Mouse (Mus musculus): ENCODE data around the gene Rmnd1. TPM values are rescaled to one million over a fixed set of nuclear protein-coding genes. Genes with fewer than 3 reads are reported as not detected.

The Rmnd1 gene
- total and polyA plus RNA-seq, 3 experiments: 51.1 to 67.4 (median 62.0) TPM

DNA sequence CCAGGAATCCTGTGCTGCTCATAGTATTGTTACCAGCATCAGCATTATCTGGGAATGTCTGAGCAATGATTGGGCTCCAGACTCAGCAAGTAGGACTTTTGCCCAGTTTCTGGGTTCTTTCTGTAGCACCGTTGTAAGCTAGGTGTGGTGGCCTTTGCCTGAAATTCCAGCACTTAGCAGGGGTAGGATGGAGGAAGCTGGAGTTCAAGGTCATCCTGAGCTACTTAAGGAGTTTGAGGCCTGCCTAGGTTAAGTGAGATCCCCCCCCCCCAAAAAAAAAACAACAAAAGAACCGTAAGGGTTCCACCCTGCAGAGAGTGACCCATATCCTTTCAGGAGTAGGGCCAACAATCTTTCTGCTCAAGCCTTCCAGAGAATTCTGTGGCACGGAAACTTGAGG, 67.6 kb downstream of the Rmnd1 start:
- H3K27me3 ChIP-seq (ENCODE audit: control insufficient read depth, insufficient read depth, low read length): no peaks in the 10 kb centered on the region
- 43% methylated on average over 3 of the region's 3 CpGs for WGBS
- H3K9ac ChIP-seq (ENCODE audit: low read depth, low read length): no peak overlapping the region
- H3K79me2 ChIP-seq (replicated peaks; ENCODE audit: control insufficient read depth, insufficient read depth, low read length): no peaks in the 10 kb centered on the region
- no peaks in the 10 kb centered on the region for H3K4me1 ChIP-seq (ENCODE audit: control insufficient read depth, insufficient read depth, low read length)
- no peaks in the 10 kb centered on the region for H3K36me3 ChIP-seq (ENCODE audit: control insufficient read depth, insufficient read depth, low read length)
- TF ChIP-seq CTCF (IDR thresholded peaks at IDR 0.05): no peak
- TF ChIP-seq EP300 (IDR thresholded peaks at IDR 0.05; ENCODE audit: insufficient read depth, low read depth, low read length): no peak
- TF ChIP-seq POLR2A (IDR thresholded peaks at IDR 0.05; ENCODE audit: insufficient read depth, low read depth, low read length): no peak
- no peak overlapping the region for H3K4me3 ChIP-seq
- DNase-seq: no peak
- no peak overlapping the region for H3K27ac ChIP-seq
- intact Hi-C loops (cut with DNase I): no loop called here

DNA sequence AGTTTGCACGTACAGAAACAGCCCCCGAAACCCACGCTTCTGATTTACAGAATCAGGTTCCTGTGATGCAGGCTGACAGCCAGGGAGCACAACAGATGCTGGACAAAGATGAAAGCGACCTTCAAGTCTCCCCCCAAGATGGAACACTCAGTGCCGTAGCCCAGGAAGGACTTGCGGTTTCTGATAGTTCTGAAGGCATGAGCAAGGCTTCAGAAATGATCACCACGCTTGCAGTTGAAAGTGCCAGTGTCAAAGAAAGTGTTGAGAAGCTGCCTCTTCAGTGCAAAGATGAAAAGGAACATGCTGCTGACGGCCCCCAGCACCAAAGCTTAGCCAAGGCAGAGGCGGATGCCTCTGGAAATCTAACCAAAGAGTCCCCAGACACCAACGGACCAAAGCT, 74.8 kb downstream of the Rmnd1 start:
- no peak for TF ChIP-seq CTCF (IDR thresholded peaks at IDR 0.05)
- no peak for TF ChIP-seq EP300 (IDR thresholded peaks at IDR 0.05; ENCODE audit: insufficient read depth, low read depth, low read length)
- TF ChIP-seq POLR2A (IDR thresholded peaks at IDR 0.05; ENCODE audit: insufficient read depth, low read depth, low read length): no peak
- Histone ChIP-seq H3K36me3 (ENCODE audit: control insufficient read depth, insufficient read depth, low read length) (no peaks in the 10 kb centered on the region), H3K4me3 (no peak overlapping the region), H3K27me3 (ENCODE audit: control insufficient read depth, insufficient read depth, low read length) (no peaks in the 10 kb centered on the region), H3K79me2 (replicated peaks; ENCODE audit: control insufficient read depth, insufficient read depth, low read length) (no peaks in the 10 kb centered on the region), H3K9ac (ENCODE audit: low read depth, low read length) (no peak overlapping the region), H3K27ac (no peak overlapping the region), H3K4me1 (ENCODE audit: control insufficient read depth, insufficient read depth, low read length) (no peaks in the 10 kb centered on the region)
- DNase-seq: no peak
- intact Hi-C loops (cut with DNase I): no loop called here
- WGBS: 79% methylated on average over 10 of the region's 10 CpGs

DNA sequence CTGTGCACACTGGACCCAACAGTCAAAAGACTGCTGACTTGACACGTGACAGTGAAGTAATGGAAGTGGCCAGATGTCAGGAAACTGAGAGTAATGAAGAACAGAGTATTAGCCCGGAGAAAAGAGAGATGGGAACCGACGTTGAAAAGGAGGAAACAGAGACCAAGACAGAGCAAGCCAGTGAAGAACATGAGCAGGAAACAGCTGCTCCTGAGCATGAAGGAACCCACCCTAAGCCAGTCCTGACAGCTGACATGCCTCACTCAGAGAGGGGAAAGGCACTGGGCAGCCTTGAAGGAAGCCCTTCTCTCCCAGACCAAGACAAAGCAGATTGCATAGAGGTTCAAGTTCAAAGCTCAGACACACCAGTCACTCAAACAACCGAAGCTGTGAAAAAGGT, 75.5 kb downstream of the Rmnd1 start:
- H3K79me2 ChIP-seq (replicated peaks; ENCODE audit: control insufficient read depth, insufficient read depth, low read length): no peaks in the 10 kb centered on the region
- no peaks in the 10 kb centered on the region for H3K27me3 ChIP-seq (ENCODE audit: control insufficient read depth, insufficient read depth, low read length)
- H3K4me3 ChIP-seq: no peak overlapping the region
- no peak overlapping the region for H3K9ac ChIP-seq (ENCODE audit: low read depth, low read length)
- intact Hi-C loops (cut with DNase I): no loop called here
- H3K4me1 ChIP-seq (ENCODE audit: control insufficient read depth, insufficient read depth, low read length): no peaks in the 10 kb centered on the region
- 27% methylated on average over 5 of the region's 5 CpGs for WGBS
- no peak for DNase-seq
- TF ChIP-seq CTCF (IDR thresholded peaks at IDR 0.05): no peak
- TF ChIP-seq POLR2A (IDR thresholded peaks at IDR 0.05; ENCODE audit: insufficient read depth, low read depth, low read length): no peak
- TF ChIP-seq EP300 (IDR thresholded peaks at IDR 0.05; ENCODE audit: insufficient read depth, low read depth, low read length): no peak
- H3K36me3 ChIP-seq (ENCODE audit: control insufficient read depth, insufficient read depth, low read length): no peaks in the 10 kb centered on the region
- no peak overlapping the region for H3K27ac ChIP-seq

DNA sequence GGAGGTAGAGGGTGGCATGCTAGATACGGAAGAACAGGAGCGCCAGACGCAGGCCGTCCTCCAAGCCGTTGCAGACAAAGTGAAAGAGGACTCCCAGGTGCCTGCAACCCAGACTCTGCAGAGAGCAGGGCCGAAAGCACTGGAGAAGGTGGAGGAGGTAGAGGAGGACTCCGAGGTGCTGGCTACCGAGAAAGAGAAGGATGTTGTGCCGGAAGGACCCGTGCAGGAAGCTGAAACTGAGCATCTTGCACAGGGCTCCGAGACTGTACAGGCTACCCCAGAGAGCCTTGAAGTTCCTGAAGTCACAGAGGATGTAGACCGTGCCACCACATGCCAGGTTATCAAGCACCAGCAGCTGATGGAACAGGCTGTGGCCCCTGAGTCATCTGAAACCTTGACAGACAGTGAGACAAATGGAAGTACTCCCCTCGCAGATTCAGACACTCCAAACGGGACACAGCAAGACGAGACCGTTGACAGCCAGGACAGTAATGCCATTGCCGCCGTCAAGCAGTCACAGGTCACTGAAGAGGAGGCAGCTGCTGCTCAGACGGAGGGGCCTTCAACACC, 76.2 kb downstream of the Rmnd1 start:
- intact Hi-C loops (cut with DNase I): no loop called here
- WGBS: 78% methylated on average over 19 of the region's 19 CpGs
- no peak overlapping the region for H3K9ac ChIP-seq (ENCODE audit: low read depth, low read length)
- no peaks in the 10 kb centered on the region for H3K79me2 ChIP-seq (replicated peaks; ENCODE audit: control insufficient read depth, insufficient read depth, low read length)
- H3K4me1 ChIP-seq (ENCODE audit: control insufficient read depth, insufficient read depth, low read length): no peaks in the 10 kb centered on the region
- H3K27ac ChIP-seq: no peak overlapping the region
- no peaks in the 10 kb centered on the region for H3K27me3 ChIP-seq (ENCODE audit: control insufficient read depth, insufficient read depth, low read length)
- no peaks in the 10 kb centered on the region for H3K36me3 ChIP-seq (ENCODE audit: control insufficient read depth, insufficient read depth, low read length)
- TF ChIP-seq CTCF (IDR thresholded peaks at IDR 0.05) (no peak), POLR2A (IDR thresholded peaks at IDR 0.05; ENCODE audit: insufficient read depth, low read depth, low read length) (no peak), EP300 (IDR thresholded peaks at IDR 0.05; ENCODE audit: insufficient read depth, low read depth, low read length) (no peak)
- peak in 1 of 2 experiments; percentile 8 for DNase-seq
- no peak overlapping the region for H3K4me3 ChIP-seq

DNA sequence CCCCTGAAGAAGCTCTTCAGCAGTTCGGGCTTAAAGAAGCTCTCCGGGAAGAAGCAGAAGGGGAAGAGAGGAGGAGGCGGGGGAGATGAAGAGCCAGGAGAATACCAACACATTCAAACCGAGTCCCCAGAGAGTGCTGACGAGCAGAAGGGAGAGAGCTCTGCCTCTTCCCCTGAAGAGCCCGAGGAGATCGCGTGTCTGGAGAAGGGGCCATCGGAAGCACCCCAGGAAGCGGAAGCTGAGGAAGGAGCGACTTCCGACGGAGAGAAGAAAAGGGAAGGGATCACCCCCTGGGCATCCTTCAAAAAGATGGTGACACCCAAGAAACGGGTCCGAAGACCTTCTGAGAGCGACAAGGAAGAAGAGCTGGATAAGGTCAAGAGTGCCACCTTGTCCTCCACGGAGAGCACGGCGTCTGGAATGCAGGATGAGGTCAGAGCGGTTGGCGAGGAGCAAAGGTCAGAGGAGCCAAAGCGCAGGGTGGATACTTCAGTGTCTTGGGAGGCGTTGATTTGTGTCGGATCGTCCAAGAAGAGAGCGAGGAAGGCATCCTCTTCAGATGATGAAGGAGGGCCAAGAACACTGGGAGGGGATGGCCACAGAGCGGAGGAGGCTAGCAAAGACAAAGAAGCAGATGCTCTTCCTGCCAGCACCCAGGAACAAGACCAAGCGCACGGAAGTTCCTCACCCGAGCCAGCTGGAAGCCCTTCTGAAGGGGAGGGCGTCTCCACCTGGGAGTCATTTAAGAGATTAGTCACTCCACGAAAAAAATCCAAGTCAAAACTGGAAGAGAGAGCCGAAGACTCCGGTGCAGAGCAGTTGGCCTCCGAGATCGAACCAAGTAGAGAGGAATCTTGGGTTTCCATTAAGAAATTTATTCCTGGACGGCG, 77.6 kb downstream of the Rmnd1 start:
- no peak for TF ChIP-seq CTCF (IDR thresholded peaks at IDR 0.05)
- no peak for TF ChIP-seq EP300 (IDR thresholded peaks at IDR 0.05; ENCODE audit: insufficient read depth, low read depth, low read length)
- no peak for TF ChIP-seq POLR2A (IDR thresholded peaks at IDR 0.05; ENCODE audit: insufficient read depth, low read depth, low read length)
- Histone ChIP-seq H3K4me1 (ENCODE audit: control insufficient read depth, insufficient read depth, low read length) (no peaks in the 10 kb centered on the region), H3K79me2 (replicated peaks; ENCODE audit: control insufficient read depth, insufficient read depth, low read length) (no peaks in the 10 kb centered on the region), H3K9ac (ENCODE audit: low read depth, low read length) (no peak overlapping the region), H3K27ac (no peak overlapping the region), H3K27me3 (ENCODE audit: control insufficient read depth, insufficient read depth, low read length) (no peaks in the 10 kb centered on the region), H3K4me3 (no peak overlapping the region), H3K36me3 (ENCODE audit: control insufficient read depth, insufficient read depth, low read length) (no peaks in the 10 kb centered on the region)
- WGBS: 78% methylated on average over 38 of the region's 38 CpGs
- DNase-seq: peak in 1 of 2 experiments; percentile 32
- intact Hi-C loops (cut with DNase I): no loop called here

Other genes starting within 250 kb of the Rmnd1 start
- 10 to 100 TPM; 17.4 to 28.0 TPM for gene Akap12, start 166.0 kb downstream of the Rmnd1 start, total RNA-seq (2021)
- gene Akap12, start 166.0 kb downstream of the Rmnd1 start, polyA plus RNA-seq (2012; rRNA removed): 7.5 and 13.0 TPM in 2 replicates
- gene Zbtb2, start 44.3 kb downstream of the Rmnd1 start, total RNA-seq (2021): 1 to 10 TPM; 4.9 to 6.1 TPM
- 3.5 and 5.9 TPM in 2 replicates for gene Zbtb2, start 44.3 kb downstream of the Rmnd1 start, polyA plus RNA-seq (2012; rRNA removed)
- 1 to 10 TPM; 9.3 to 9.4 TPM for gene Armt1, start 79 bp upstream of the Rmnd1 start, total RNA-seq (2021)
- 6.2 and 7.7 TPM in 2 replicates for gene Armt1, start 79 bp upstream of the Rmnd1 start, polyA plus RNA-seq (2012; rRNA removed)
- gene Ccdc170, start 50.1 kb upstream of the Rmnd1 start, total RNA-seq (2021): under 1 TPM; 0.21 to 0.25 TPM
- 0.08 and 0.26 TPM in 2 replicates for gene Ccdc170, start 50.1 kb upstream of the Rmnd1 start, polyA plus RNA-seq (2012; rRNA removed)
- 1 to 10 TPM in 1 of 2 experiments, under 1 TPM in 1; 0.70 to 1.0 TPM for gene Esr1, start 179.2 kb upstream of the Rmnd1 start, total RNA-seq (2021)
- 0.88 and 1.7 TPM in 2 replicates for gene Esr1, start 179.2 kb upstream of the Rmnd1 start, polyA plus RNA-seq (2012; rRNA removed)